Mouse (Mus musculus) heart, adult 10 weeks (tissue): ENCODE results near the gene Pgpep1. TPM values are rescaled to one million over a fixed set of nuclear protein-coding genes. Genes with fewer than 3 reads are reported as not detected.

ENCODE experiments used
- polyA plus RNA-seq: library from polyadenylated mRNA; stranded (reverse); fragments of 350-450 nt; fragmentation: Illumina TruSeq; extraction: RNeasy Lipid Tissue Mini Kit (QIAGEN cat#74804); gene quantifications from one replicate; pipeline ENCODE4 v1.2.3, GENCODE M21; 2014; ENCODE audit warnings: low read depth, low replicate concordance

The Pgpep1 gene
- 23.9 TPM for polyA plus RNA-seq

GRCm38 (mm10) chr8:70660273-70660725 lies at the start of gene Pgpep1:
TSS of gene Pgpep1 (minus strand) at chr8:70660388.

GRCm38 (mm10) chr8:70703287-70703686 lies 43.1 kb upstream of the Pgpep1 start, which contains the start of gene Iqcn:
TSS of gene Iqcn (plus strand) at chr8:70703457.

GRCm38 (mm10) chr8:70698310-70699109 lies 38.3 kb upstream of the Pgpep1 start, which contains the start of gene Jund:
TSS of gene Jund (plus strand) at chr8:70698949.

DNA sequence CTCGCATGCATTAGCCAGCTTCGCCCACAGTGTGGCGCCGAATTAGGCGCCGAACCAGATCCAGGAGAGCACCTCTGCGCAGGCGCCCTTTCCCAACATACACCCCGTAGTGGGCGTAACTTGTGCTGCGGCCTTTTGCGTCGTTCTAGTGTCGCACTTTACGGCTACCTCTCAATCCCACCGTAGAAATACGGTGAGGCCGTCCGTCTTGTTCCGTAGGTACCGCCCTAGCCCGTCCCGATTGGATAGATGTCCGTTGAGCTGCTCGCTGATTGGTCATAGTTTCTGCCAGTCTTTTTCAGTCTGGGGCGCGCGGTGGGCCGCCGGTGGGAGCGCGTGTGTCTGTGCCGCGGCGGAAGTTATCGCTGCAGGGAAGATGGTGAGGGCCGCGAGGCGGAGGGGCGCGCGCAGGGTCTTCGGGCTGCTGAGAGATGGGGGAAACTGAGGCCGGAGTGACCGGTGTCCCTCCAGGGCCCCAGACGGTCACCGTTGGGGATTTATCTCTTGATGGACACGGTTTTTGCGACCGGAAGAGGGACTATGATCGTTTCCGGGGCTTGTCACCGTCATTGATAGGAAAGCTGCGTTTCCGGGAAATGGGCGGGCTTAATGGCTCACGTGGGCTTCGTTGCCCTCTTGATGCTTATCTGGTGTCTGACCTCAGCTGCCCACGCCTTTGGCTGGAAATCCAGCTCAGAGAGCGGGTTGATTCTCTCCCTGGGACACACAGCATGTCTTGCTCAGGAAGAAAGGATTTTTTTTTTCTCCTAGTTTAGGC lies 13.1 kb upstream of the Pgpep1 start, which contains the start of gene Lsm4:
Gene Lsm4 (plus strand): TSS at position 170 of the 778 bp plus-strand sequence.

DNA sequence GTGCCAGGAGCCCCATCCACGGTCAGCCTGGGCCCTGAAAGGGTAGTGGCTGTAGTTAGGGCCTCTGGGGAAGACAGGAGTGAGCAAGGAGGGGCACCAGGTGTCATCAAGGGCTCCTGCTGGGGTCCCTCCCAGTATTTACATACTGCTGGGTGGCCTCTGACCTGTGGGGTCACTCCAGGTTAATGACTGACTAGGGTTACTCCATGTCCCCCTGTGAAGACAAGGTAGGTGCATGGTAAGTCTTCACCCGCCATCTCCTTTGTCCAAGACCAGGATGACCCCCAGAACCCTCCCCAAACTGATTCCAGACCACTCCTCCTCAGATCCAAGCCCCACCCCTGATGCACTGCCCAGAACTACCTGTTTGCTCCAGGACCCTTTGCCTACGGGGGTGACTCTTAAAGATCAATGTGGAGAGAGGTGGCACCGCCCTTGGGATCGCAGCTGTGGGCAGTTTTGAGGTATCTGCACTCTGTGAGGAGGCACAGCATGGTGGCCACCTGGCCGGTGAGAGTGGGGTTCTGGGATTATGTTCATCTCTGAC lies 27.8 kb downstream of the Pgpep1 start, which contains the start of gene Gdf15:
Gene Gdf15 (minus strand): TSS at position 111 of the 547 bp plus-strand sequence.

DNA sequence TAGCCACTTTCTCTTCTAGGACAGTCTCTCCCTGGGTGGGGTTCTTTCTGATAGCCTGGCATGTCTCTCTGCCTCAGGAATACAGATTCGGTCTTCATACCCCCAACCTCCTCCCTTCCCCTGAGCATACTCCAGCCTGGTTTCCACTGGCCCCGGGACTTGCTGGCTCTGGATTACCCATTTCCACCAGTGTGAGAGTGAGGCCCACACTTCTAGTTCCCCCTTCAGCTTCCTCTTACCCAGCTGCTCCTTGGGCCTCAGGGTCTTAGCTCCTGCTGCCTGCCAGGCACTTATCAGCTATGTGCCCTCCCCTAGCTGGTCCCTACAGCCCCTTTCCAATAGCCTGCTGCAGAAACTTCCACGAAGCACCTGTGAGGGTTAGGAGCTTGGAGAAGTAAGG lies 44.3 kb downstream of the Pgpep1 start, which contains the start of gene Lrrc25:
Gene Lrrc25 (plus strand): TSS at position 262 of the 400 bp plus-strand sequence.

DNA sequence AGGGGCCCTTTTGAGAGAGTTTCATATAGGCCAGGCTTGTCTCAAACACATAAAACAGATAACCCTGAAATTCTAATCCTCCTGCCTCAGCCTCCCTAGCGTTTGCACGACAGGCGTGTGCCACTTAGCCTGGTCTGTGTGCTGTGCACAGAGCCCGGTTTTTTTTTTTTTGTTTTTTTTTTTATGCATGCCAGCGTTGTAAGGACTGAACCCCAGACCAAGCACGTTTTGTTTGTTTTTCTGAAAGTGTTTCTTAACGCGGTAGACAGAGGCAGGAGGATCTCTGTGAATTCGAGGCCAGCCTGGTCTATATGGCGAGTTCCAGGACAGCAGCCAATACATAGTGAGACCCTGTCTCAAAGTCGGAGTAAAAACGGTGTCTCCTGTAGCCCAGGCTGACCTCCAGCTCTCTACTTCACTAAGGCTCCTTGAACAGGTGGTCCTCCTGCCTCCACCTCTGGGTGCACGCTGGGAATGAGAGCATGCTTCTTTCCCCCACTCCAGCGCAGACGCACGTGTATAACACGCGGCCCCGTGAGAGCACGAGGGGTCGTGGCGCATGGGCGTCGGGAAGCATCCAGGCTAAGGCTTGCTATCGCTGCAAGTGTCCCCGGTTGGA lies 51.3 kb downstream of the Pgpep1 start, which contains the start of gene Ssbp4:
Gene Ssbp4 (minus strand): TSS at position 124 of the 619 bp plus-strand sequence.

Other genes starting within 250 kb of the Pgpep1 start
- gene Crtc1, start 220.8 kb downstream of the Pgpep1 start, polyA plus RNA-seq, result 7.9 TPM
- 9.1 TPM for gene Klhl26, start 183.4 kb downstream of the Pgpep1 start, polyA plus RNA-seq
- gene Tmem59l, start 173.0 kb downstream of the Pgpep1 start, polyA plus RNA-seq, result not detected
- 0.63 TPM for gene Crlf1, start 167.2 kb downstream of the Pgpep1 start, polyA plus RNA-seq
- 105 TPM for gene Rex1bd, start 153.6 kb downstream of the Pgpep1 start, polyA plus RNA-seq
- 1,940 TPM for gene Uba52, start 149.6 kb downstream of the Pgpep1 start, polyA plus RNA-seq
- gene Fkbp8, start 132.7 kb downstream of the Pgpep1 start, polyA plus RNA-seq, result 152 TPM
- 118 TPM for gene Kxd1, start 132.4 kb downstream of the Pgpep1 start, polyA plus RNA-seq
- gene Ell, start 120.9 kb downstream of the Pgpep1 start, polyA plus RNA-seq, result 11.8 TPM
- gene Isyna1, start 66.0 kb downstream of the Pgpep1 start, polyA plus RNA-seq, result 33.1 TPM
- gene Ssbp4, start 51.5 kb downstream of the Pgpep1 start, polyA plus RNA-seq, result 42.1 TPM
- 2.3 TPM for gene Lrrc25, start 44.2 kb downstream of the Pgpep1 start, polyA plus RNA-seq
- 2.1 TPM for gene Gdf15, start 27.9 kb downstream of the Pgpep1 start, polyA plus RNA-seq
- 90.3 TPM for gene Lsm4, start 12.9 kb upstream of the Pgpep1 start, polyA plus RNA-seq
- 59.5 TPM for gene Jund, start 38.6 kb upstream of the Pgpep1 start, polyA plus RNA-seq
- not detected for gene Iqcn, start 43.1 kb upstream of the Pgpep1 start, polyA plus RNA-seq
- not detected for gene Gm3336, start 58.2 kb upstream of the Pgpep1 start, polyA plus RNA-seq
- 7.0 TPM for gene Pde4c, start 63.3 kb upstream of the Pgpep1 start, polyA plus RNA-seq
- 57.6 TPM for gene Rab3a, start 94.3 kb upstream of the Pgpep1 start, polyA plus RNA-seq
- 19.0 TPM for gene Mpv17l2, start 100.6 kb upstream of the Pgpep1 start, polyA plus RNA-seq
- gene Pik3r2, start 116.3 kb upstream of the Pgpep1 start, polyA plus RNA-seq, result 24.1 TPM
- gene Mast3, start 144.7 kb upstream of the Pgpep1 start, polyA plus RNA-seq, result 6.4 TPM
- gene Il12rb1, start 148.1 kb upstream of the Pgpep1 start, polyA plus RNA-seq, result not detected
- gene Arrdc2, start 179.3 kb upstream of the Pgpep1 start, polyA plus RNA-seq, result 11.1 TPM
- 15.8 TPM for gene Kcnn1, start 202.9 kb upstream of the Pgpep1 start, polyA plus RNA-seq
- 55.5 TPM for gene Ccdc124, start 213.5 kb upstream of the Pgpep1 start, polyA plus RNA-seq
- not detected for gene Slc5a5, start 232.4 kb upstream of the Pgpep1 start, polyA plus RNA-seq
- 1,294 TPM for gene Rpl18a, start 237.0 kb upstream of the Pgpep1 start, polyA plus RNA-seq
- 9.2 TPM for gene Map1s, start 245.5 kb upstream of the Pgpep1 start, polyA plus RNA-seq